Mouse (Mus musculus) cerebellum, adult 2 months (tissue): ENCODE measurements around the gene Msi2.

Experiments used
- CTCF ChIP-seq: fragments of 200-500 bp; IDR thresholded peaks from 2 replicates; pipeline ENCODE4 v1.5.1; 2011; ENCODE audit warnings: low read depth, mild to moderate bottlenecking, control low read depth, low read length, moderate library complexity, borderline replicate concordance; ENCODE audit not compliant: insufficient read depth
- POLR2A ChIP-seq: fragments of 200-500 bp; IDR thresholded peaks from 2 replicates; pipeline ENCODE4 v1.6.1; 2011; ENCODE audit warnings: low read length, control low read depth, borderline replicate concordance; ENCODE audit not compliant: insufficient read depth

DNA sequence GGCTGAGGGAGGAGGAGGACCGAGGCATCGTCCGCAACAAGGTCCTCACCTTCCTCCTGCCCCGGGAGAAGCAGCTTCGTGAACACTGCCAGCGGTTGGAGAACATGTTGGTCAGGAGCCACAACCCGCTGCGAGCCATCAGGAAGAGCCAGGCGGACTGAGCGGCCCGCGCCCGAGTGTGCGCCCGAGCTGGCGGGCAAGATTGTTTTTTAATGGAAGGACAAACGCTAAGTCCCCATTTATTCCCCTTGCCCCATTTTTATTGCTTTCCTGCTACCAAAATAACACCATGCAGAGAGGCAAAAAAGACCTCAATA is 424.0 kb downstream of the Msi2 start:
- TF ChIP-seq CTCF (no peak), POLR2A (no peak)
